Mouse (Mus musculus): ENCODE measurements around the gene Rbp7. TPM values are rescaled to one million over a fixed set of nuclear protein-coding genes. Genes with fewer than 3 reads are reported as not detected.
"Not testable (repeated sequence)": the region's sequence is repeated elsewhere in the genome, so short reads cannot be mapped to it uniquely, and the experiment has no call there.

Gene Rbp7
- polyA plus RNA-seq, 1 experiment from 2014 or later = 0.14 TPM

GRCm38 (mm10) chr4:149445868-149446267, 8.9 kb downstream of the Rbp7 start:
- H3K9ac ChIP-seq (ENCODE audit: low read depth, low read length) = peak overlapping the region; percentile 64
- H3K4me2 ChIP-seq (ENCODE audit: low read depth, low read length) = peak overlapping the region; percentile 70
- H3K4me3 ChIP-seq (ENCODE audit: low read depth, low read length) = peak overlapping the region; percentile 47
- ATAC-seq (ENCODE audit: low read depth) = peak; percentile 27; the same call in 1 of the 2 replicates
- H3K4me1 ChIP-seq (ENCODE audit: control insufficient read depth, low read depth, low read length) = peaks cover 19% of the 10 kb centered on the region
- WGBS (ENCODE audit: insufficient replicate concordance) = 11% methylated on average over 11 of the region's 11 CpGs
- H3K9me3 ChIP-seq (replicated peaks; ENCODE audit: control insufficient read depth, low read length) = no peaks in the 10 kb centered on the region
- H3K36me3 ChIP-seq (ENCODE audit: control insufficient read depth, insufficient read depth) = no peaks in the 10 kb centered on the region
- H3K27ac ChIP-seq (ENCODE audit: low read length) = peak overlapping the region; percentile 60; the same call in 1 of the 2 replicates
- H3K27me3 ChIP-seq (ENCODE audit: control insufficient read depth, insufficient read depth, low read depth, low read length) = no peaks in the 10 kb centered on the region

GRCm38 (mm10) chr4:149444964-149445701, 9.6 kb downstream of the Rbp7 start:
- H3K9me3 ChIP-seq (replicated peaks; ENCODE audit: control insufficient read depth, low read length) = no peaks in the 10 kb centered on the region
- peaks cover 19% of the 10 kb centered on the region for H3K4me1 ChIP-seq (ENCODE audit: control insufficient read depth, low read depth, low read length)
- peak; percentile 96 for ATAC-seq (ENCODE audit: low read depth)
- no peaks in the 10 kb centered on the region for H3K36me3 ChIP-seq (ENCODE audit: control insufficient read depth, insufficient read depth)
- H3K4me3 ChIP-seq (ENCODE audit: low read depth, low read length) = peak overlapping the region; percentile 47
- H3K4me2 ChIP-seq (ENCODE audit: low read depth, low read length) = peak overlapping the region; percentile 70
- H3K9ac ChIP-seq (ENCODE audit: low read depth, low read length) = peak overlapping the region; percentile 64
- H3K27me3 ChIP-seq (ENCODE audit: control insufficient read depth, insufficient read depth, low read depth, low read length) = no peaks in the 10 kb centered on the region
- under 1% methylated on average over 36 of the region's 36 CpGs for WGBS (ENCODE audit: insufficient replicate concordance)
- peak overlapping the region; percentile 60 for H3K27ac ChIP-seq (ENCODE audit: low read length)

GRCm38 (mm10) chr4:149444465-149444864, 10.3 kb downstream of the Rbp7 start:
- Histone ChIP-seq H3K36me3 (ENCODE audit: control insufficient read depth, insufficient read depth) (no peaks in the 10 kb centered on the region), H3K9ac (ENCODE audit: low read depth, low read length) (no peak overlapping the region), H3K4me1 (ENCODE audit: control insufficient read depth, low read depth, low read length) (peaks cover 19% of the 10 kb centered on the region), H3K27ac (ENCODE audit: low read length) (no peak overlapping the region), H3K4me2 (ENCODE audit: low read depth, low read length) (peak overlapping the region; percentile 70; the same call in 1 of the 2 replicates), H3K4me3 (ENCODE audit: low read depth, low read length) (no peak overlapping the region), H3K27me3 (ENCODE audit: control insufficient read depth, insufficient read depth, low read depth, low read length) (no peaks in the 10 kb centered on the region), H3K9me3 (replicated peaks; ENCODE audit: control insufficient read depth, low read length) (no peaks in the 10 kb centered on the region)
- WGBS (ENCODE audit: insufficient replicate concordance) = 37% methylated on average over 1 of the region's 1 CpGs
- ATAC-seq (ENCODE audit: low read depth) = no peak

GRCm38 (mm10) chr4:149442436-149442835, 12.3 kb downstream of the Rbp7 start:
- ATAC-seq (ENCODE audit: low read depth) = no peak
- Histone ChIP-seq H3K4me2 (ENCODE audit: low read depth, low read length) (no peak overlapping the region), H3K9me3 (replicated peaks; ENCODE audit: control insufficient read depth, low read length) (no peaks in the 10 kb centered on the region), H3K36me3 (ENCODE audit: control insufficient read depth, insufficient read depth) (no peaks in the 10 kb centered on the region), H3K4me3 (ENCODE audit: low read depth, low read length) (no peak overlapping the region), H3K4me1 (ENCODE audit: control insufficient read depth, low read depth, low read length) (peaks cover 19% of the 10 kb centered on the region), H3K9ac (ENCODE audit: low read depth, low read length) (no peak overlapping the region), H3K27me3 (ENCODE audit: control insufficient read depth, insufficient read depth, low read depth, low read length) (no peaks in the 10 kb centered on the region), H3K27ac (ENCODE audit: low read length) (no peak overlapping the region)
- 42% methylated on average over 3 of the region's 3 CpGs for WGBS (ENCODE audit: insufficient replicate concordance)

GRCm38 (mm10) chr4:149440576-149440975, 14.2 kb downstream of the Rbp7 start:
- H3K4me2 ChIP-seq (ENCODE audit: low read depth, low read length) = no peak overlapping the region
- no peak overlapping the region for H3K27ac ChIP-seq (ENCODE audit: low read length)
- H3K36me3 ChIP-seq (ENCODE audit: control insufficient read depth, insufficient read depth) = no peaks in the 10 kb centered on the region
- no peak overlapping the region for H3K9ac ChIP-seq (ENCODE audit: low read depth, low read length)
- H3K4me1 ChIP-seq (ENCODE audit: control insufficient read depth, low read depth, low read length) = peaks cover 11% of the 10 kb centered on the region
- H3K4me3 ChIP-seq (ENCODE audit: low read depth, low read length) = no peak overlapping the region
- no peaks in the 10 kb centered on the region for H3K27me3 ChIP-seq (ENCODE audit: control insufficient read depth, insufficient read depth, low read depth, low read length)
- 61% methylated on average over 8 of the region's 8 CpGs for WGBS (ENCODE audit: insufficient replicate concordance)
- H3K9me3 ChIP-seq (replicated peaks; ENCODE audit: control insufficient read depth, low read length) = no peaks in the 10 kb centered on the region
- no peak for ATAC-seq (ENCODE audit: low read depth)

GRCm38 (mm10) chr4:149431887-149432286, 22.9 kb downstream of the Rbp7 start:
- H3K4me1 ChIP-seq (ENCODE audit: control insufficient read depth, low read depth, low read length); ATAC-seq (ENCODE audit: low read depth): not testable (repeated sequence)
- WGBS (ENCODE audit: insufficient replicate concordance) = 58% methylated on average over 1 of the region's 1 CpGs

GRCm38 (mm10) chr4:149429592-149429991, 25.2 kb downstream of the Rbp7 start:
- Histone ChIP-seq H3K4me3 (ENCODE audit: low read depth, low read length) (no peak overlapping the region), H3K9ac (ENCODE audit: low read depth, low read length) (no peak overlapping the region)
- 55% methylated on average over 5 of the region's 5 CpGs for WGBS (ENCODE audit: insufficient replicate concordance)

More at GRCm38 (mm10) chr4:149431887-149432286, 22.9 kb downstream of the Rbp7 start:
- H3K4me3 ChIP-seq (ENCODE audit: low read depth, low read length); H3K9me3 ChIP-seq (replicated peaks; ENCODE audit: control insufficient read depth, low read length); H3K27ac ChIP-seq (ENCODE audit: low read length); H3K9ac ChIP-seq (ENCODE audit: low read depth, low read length); H3K27me3 ChIP-seq (ENCODE audit: control insufficient read depth, insufficient read depth, low read depth, low read length); H3K36me3 ChIP-seq (ENCODE audit: control insufficient read depth, insufficient read depth); H3K4me2 ChIP-seq (ENCODE audit: low read depth, low read length): not testable (repeated sequence)

GRCm38 (mm10) chr4:149426325-149427199, 28.2 kb downstream of the Rbp7 start, which contains the start of gene Ube4b:
Gene Ube4b, minus strand, starts transcription at chr4:149426749.
- H3K9me3 ChIP-seq (replicated peaks; ENCODE audit: control insufficient read depth, low read length) = no peaks in the 10 kb centered on the region
- H3K27me3 ChIP-seq (ENCODE audit: control insufficient read depth, insufficient read depth, low read depth, low read length) = no peaks in the 10 kb centered on the region
- peak; percentile 89 for ATAC-seq (ENCODE audit: low read depth)
- peak within 1 kb of the TSS; percentile 88 for H3K4me3 ChIP-seq (ENCODE audit: low read depth, low read length)
- H3K4me1 ChIP-seq (ENCODE audit: control insufficient read depth, low read depth, low read length) = peaks cover 8% of the 10 kb centered on the region
- peak within 1 kb of the TSS; percentile 90 for H3K27ac ChIP-seq (ENCODE audit: low read length)
- no peaks in the 10 kb centered on the region for H3K36me3 ChIP-seq (ENCODE audit: control insufficient read depth, insufficient read depth)
- peak within 1 kb of the TSS; percentile 95 for H3K9ac ChIP-seq (ENCODE audit: low read depth, low read length)
- peak within 1 kb of the TSS; percentile 72 for H3K4me2 ChIP-seq (ENCODE audit: low read depth, low read length)
- WGBS (ENCODE audit: insufficient replicate concordance) = under 1% methylated on average over 35 of the region's 50 CpGs

More at GRCm38 (mm10) chr4:149429592-149429991, 25.2 kb downstream of the Rbp7 start:
- Histone ChIP-seq H3K27me3 (ENCODE audit: control insufficient read depth, insufficient read depth, low read depth, low read length) (no peaks in the 10 kb centered on the region), H3K9me3 (replicated peaks; ENCODE audit: control insufficient read depth, low read length) (no peaks in the 10 kb centered on the region), H3K4me1 (ENCODE audit: control insufficient read depth, low read depth, low read length) (peaks cover 7% of the 10 kb centered on the region), H3K36me3 (ENCODE audit: control insufficient read depth, insufficient read depth) (no peaks in the 10 kb centered on the region), H3K4me2 (ENCODE audit: low read depth, low read length) (no peak overlapping the region), H3K27ac (ENCODE audit: low read length) (no peak overlapping the region)
- no peak for ATAC-seq (ENCODE audit: low read depth)
